Mouse (Mus musculus): Measurements from ENCODE around the gene Hscb.
A peak's percentile ranks its signal among the peaks of the same experiment; 100 is the strongest.

Gene Hscb

DNA sequence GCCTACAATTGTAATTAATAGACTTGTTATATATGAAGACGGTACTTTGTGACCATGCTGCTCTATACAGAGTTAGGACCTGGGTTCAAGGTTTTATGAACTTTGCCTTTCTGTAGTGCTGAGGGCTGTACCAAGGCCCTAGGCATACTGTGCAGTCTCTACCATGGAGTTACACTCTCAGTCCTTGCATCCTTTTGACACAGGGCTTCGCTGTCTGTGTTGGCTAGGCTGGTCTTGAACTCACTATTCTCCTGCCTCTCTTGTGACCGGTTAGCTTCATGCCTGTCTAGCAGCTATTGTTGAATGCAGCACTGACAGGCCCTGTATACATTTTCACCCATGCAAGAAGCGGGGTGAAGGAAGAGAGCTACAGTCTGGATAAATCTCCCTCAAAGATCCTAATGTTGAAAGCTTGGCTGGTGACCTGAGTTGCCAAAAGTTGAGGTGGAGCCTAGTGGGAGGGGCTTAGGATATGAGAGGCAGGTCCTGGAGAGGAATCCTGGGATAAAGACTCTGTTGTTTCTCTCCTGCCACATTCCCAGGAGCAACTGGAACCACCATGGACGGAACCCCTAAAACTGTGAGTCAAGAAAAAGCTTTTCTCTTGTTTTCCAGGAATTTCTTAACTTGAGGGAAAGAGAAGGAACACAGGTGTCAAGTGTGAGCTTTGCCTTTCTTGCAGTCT, 8.4 kb downstream of the Hscb start:
- DNase-seq (ENCODE audit: extremely low spot score) = no peak

- no peak for DNase-seq (ENCODE audit: extremely low spot score)
These were observed 12.0 kb downstream of the Hscb start for GRCm38 (mm10) chr5:110827576-110827975.

GRCm38 (mm10) chr5:110826781-110827495, 12.6 kb downstream of the Hscb start:
- no peak for DNase-seq (ENCODE audit: extremely low spot score)

DNA sequence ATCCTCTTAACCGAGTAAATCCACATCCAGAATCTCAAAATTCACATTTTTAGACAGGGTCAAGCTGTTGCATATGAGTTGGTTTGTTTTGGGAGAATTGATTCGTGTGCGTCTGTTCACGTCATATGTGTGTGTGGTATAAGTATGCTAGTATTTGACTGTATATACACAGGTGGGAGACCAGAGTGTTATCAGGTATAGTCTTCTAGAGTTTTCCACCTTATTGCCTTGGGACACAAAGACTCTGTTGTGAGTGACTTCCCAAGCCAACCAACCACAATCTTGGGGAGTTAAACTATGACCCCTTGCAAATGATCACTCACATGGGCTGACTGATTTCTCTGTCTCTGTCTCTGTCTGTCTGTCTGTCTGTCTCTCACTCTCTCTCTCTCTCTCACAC, 15.2 kb downstream of the Hscb start:
- DNase-seq (ENCODE audit: extremely low spot score) = no peak

- peak; percentile 99 for DNase-seq (ENCODE audit: extremely low spot score)
These were observed 29.8 kb downstream of the Hscb start, which contains the start of gene Ulk1 for GRCm38 (mm10) chr5:110809667-110810325. TSS of gene Ulk1 (minus strand) at chr5:110810097.

GRCm38 (mm10) chr5:110808821-110809666, 30.5 kb downstream of the Hscb start:
- peak; percentile 33 for DNase-seq (ENCODE audit: extremely low spot score)

- peak; percentile 87 for DNase-seq (ENCODE audit: extremely low spot score)
These were observed 31.4 kb downstream of the Hscb start for GRCm38 (mm10) chr5:110808061-110808631.

- DNase-seq (ENCODE audit: extremely low spot score) = no peak
These were observed 32.1 kb downstream of the Hscb start for GRCm38 (mm10) chr5:110807453-110807852.

- no peak for DNase-seq (ENCODE audit: extremely low spot score)
These were observed 32.9 kb downstream of the Hscb start for GRCm38 (mm10) chr5:110806676-110807075.

- no peak for DNase-seq (ENCODE audit: extremely low spot score)
These were observed 33.4 kb downstream of the Hscb start for GRCm38 (mm10) chr5:110806154-110806553.

DNA sequence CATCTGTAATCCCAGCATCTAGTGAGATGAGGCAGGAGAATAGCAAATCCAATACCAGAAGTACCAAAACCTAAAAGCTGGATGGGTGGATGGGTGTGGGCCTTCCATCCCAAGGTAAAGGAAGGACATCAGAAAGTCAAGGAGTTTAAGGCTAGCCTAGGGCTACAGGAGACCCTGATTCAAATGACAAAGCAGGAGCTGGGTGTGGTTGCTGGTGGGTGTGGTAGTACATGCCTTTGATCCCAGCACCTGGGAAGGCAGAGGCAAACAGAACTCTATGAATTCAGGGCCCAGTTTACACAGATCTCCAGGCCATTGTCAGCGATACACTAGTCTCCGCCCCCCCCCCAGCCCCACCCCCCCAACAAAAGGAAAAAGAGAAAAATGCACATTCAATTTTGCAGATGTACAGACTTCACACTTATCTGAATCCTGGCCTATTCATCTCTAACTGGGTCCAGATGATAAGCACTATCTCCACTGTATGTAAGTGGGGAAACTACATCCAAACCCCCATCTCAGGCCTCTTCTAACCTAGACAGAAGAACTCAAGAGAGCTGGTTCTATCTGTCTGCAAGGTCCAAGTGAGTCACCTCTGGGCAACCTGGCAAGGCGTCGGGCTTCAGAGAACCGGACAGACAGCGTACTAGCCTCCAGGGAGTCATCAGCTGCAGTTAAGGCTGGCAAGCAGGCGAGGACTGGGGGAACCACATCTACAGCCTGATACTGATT, 35.4 kb downstream of the Hscb start:
- no peak for DNase-seq (ENCODE audit: extremely low spot score)

DNA sequence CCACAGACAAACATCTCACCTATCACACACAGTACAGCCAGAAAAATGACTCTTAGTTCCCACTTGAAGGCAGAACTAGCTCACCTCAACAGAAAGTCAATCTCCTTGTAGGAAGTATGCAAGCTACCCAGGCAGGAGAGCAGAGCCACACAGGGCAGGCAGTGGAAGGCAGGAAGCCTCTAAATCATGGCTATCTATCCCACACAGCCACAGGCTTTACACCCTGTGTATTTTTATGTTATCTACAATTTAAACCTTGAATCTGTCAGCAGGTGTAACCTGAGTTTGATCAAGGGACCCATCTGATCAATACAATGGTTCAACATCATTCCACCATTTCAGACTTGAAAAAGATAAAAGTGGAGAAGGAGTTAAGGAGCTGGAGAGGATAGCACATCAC, 36.8 kb downstream of the Hscb start:
- no peak for DNase-seq (ENCODE audit: extremely low spot score)

DNA sequence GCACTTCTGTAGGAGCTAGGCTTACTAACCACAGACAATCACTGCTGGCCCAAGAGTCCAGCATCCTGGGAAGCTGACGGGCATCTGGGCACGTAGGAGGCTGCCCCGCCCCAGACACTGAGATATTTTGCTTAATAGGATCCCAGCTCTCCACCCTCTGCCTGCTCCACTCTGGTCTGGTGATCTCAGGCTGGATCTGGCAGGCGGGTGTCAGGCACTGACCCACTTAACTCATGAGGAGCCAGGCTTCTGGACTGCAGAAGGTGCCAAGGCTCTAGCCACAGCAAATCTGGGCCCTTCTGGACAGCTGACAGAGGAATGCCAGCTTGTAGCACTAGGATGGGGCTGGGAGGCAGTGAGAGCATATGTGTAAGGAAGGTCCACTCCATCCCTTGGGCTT, 37.4 kb downstream of the Hscb start:
- no peak for DNase-seq (ENCODE audit: extremely low spot score)

- no peak for DNase-seq (ENCODE audit: extremely low spot score)
These were observed 38.4 kb downstream of the Hscb start for GRCm38 (mm10) chr5:110801036-110801624.

GRCm38 (mm10) chr5:110797696-110798095, 41.9 kb downstream of the Hscb start:
- DNase-seq (ENCODE audit: extremely low spot score) = no peak

DNA sequence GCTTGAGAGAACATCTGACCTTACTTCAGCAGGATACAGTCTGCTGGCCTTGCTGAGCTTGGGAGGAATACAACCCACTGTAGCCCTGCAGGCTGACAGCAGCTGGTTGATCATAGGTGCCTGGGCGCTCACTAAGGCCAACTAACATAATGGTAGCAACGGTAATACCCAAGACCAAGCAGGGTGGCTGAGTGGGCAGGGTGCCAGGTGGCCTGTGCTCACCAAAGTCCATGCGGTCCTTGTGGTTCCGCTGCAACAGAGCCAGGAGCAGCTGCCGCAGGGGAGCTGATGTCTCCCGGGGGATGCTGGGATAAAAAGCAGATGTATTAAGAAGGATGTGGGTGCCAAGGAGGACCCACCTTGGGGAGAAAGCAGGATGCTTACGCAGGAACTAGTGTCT, 45.2 kb downstream of the Hscb start:
- no peak for DNase-seq (ENCODE audit: extremely low spot score)

DNA sequence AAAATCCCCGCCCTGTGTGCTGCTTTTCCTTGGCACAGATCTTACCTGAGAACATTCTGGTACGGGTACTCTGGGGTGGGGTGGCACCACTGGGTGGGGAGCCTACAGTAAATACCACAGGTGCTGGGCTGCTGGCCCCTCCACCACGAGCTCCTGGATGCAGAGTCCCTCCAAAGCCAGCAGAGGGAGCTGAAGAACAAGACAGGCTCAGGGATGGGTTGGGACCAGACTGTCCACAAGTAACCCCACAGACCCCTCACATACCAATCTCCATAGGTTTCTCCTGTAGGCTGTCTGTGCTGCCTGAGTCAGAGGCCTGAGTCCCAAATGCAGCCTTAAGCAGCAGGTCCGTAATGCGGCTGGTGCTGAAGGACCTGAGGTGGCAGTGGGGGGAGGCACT, 50.9 kb downstream of the Hscb start:
- DNase-seq (ENCODE audit: extremely low spot score) = peak; percentile 55

DNA sequence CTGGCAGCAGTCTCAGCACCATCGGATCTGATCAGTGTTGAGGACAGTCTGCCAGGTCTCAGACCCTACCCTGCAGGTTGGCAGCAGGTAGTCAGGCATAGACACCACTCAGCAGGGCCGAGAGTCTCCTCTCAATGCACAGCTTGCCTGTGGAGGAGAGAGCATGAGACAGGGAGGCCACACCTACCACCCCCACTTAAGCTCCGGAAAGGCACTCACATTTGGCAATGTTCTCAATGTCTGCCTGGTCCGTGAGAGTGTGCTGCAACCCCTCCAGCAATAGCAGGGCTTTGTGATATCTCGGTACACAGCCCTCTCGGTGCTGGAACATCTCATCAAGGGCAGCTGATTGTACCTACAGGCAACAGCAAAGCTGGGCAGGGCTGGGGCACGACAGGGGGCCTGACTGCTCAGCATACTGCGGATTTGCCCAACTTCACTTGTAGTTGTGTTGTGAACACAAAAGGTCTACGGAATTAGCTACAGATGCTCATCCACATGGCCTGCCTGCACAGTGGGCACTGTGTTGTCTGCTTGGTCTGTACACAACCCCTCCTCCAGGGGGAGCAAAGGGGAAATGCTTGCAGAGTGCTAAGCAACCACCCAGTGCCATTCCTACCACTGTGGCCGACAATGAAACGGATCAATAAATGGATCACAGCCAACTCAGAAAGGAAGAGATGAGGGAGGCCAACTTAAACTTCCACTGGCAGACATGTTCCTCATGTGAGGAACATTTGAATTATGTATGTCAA, 53.3 kb downstream of the Hscb start:
- DNase-seq (ENCODE audit: extremely low spot score) = no peak

GRCm38 (mm10) chr5:110783150-110783549, 56.4 kb downstream of the Hscb start:
- DNase-seq (ENCODE audit: extremely low spot score) = no peak

Data from embryo, embryonic 9.5 days (tissue).